Mouse (Mus musculus) olfactory bulb, adult 2 months (tissue): ENCODE results near the gene Zfp12. TPM values are rescaled to one million over a fixed set of nuclear protein-coding genes. Genes with fewer than 3 reads are reported as not detected.

Source experiments
- H3K27ac ChIP-seq: fragments of 200-500 bp; 2 replicates; pipeline ENCODE4 v1.5.1; 2012; ENCODE audit warnings: low read depth, low read length; ENCODE audit not compliant: insufficient read depth
- H3K4me1 ChIP-seq: fragments of 200-500 bp; 2 replicates; pipeline ENCODE4 v1.6.1; 2012; ENCODE audit warnings: low read length; ENCODE audit not compliant: control insufficient read depth, insufficient read depth
- H3K4me3 ChIP-seq: fragments of 200-500 bp; 2 replicates; pipeline ENCODE4 v1.5.1; 2012; ENCODE audit warnings: mild to moderate bottlenecking, low read depth, low read length, moderate library complexity; ENCODE audit not compliant: insufficient read depth
- CTCF ChIP-seq: fragments of 200-500 bp; IDR thresholded peaks from 2 replicates; pipeline ENCODE4 v1.5.1; 2012; ENCODE audit warnings: low read depth, mild to moderate bottlenecking, low read length, moderate library complexity; ENCODE audit not compliant: insufficient read depth
- POLR2A ChIP-seq: fragments of 200-500 bp; IDR thresholded peaks from 2 replicates; pipeline ENCODE4 v1.6.1; 2012; ENCODE audit warnings: mild to moderate bottlenecking, low read depth, low read length, moderate library complexity; ENCODE audit not compliant: insufficient read depth
- WGBS: fragments of 180-500 bp; shearing (Covaris S2); methylation state at CpG from one replicate; pipeline ENCODE4 v1.1.7; 2018; 5-methylcytosine and 5-hydroxymethylcytosine counted together
- polyA plus RNA-seq: library from polyadenylated mRNA; stranded (reverse); fragments of >200 nt; gene quantifications from 2 replicates; pipeline ENCODE4 v1.2.4, GENCODE M21; 2012; ENCODE audit warnings: low replicate concordance; ENCODE audit not compliant: missing spikeins, insufficient read depth, insufficient read length

Gene Zfp12
- polyA plus RNA-seq, 1 experiment = not detected

GRCm38 (mm10) chr5:143261636-143262035, 26.7 kb downstream of the Zfp12 start:
- peaks cover 19% of the 10 kb centered on the region for H3K4me1 ChIP-seq
- H3K4me3 ChIP-seq = no peak overlapping the region
- WGBS = 69% methylated on average over 8 of the region's 8 CpGs
- TF ChIP-seq CTCF (no peak), POLR2A (no peak)
- no peak overlapping the region for H3K27ac ChIP-seq

GRCm38 (mm10) chr5:143264689-143265088, 29.7 kb downstream of the Zfp12 start:
- H3K4me1 ChIP-seq = peaks cover 32% of the 10 kb centered on the region
- H3K27ac ChIP-seq = no peak overlapping the region
- no peak overlapping the region for H3K4me3 ChIP-seq
- TF ChIP-seq POLR2A (no peak), CTCF (no peak)
- 64% methylated on average over 10 of the region's 10 CpGs for WGBS

- no peak for TF ChIP-seq POLR2A
- H3K4me1 ChIP-seq = peaks cover 32% of the 10 kb centered on the region
- 39% methylated on average over 1 of the region's 1 CpGs for WGBS
- no peak overlapping the region for H3K27ac ChIP-seq
- H3K4me3 ChIP-seq = no peak overlapping the region
Observed at GRCm38 (mm10) chr5:143265409-143265808, 30.4 kb downstream of the Zfp12 start.

- TF ChIP-seq CTCF = no peak
- TF ChIP-seq POLR2A = no peak
- Histone ChIP-seq H3K4me3 (no peak overlapping the region), H3K27ac (no peak overlapping the region), H3K4me1 (peaks cover 35% of the 10 kb centered on the region)
- 88% methylated on average over 6 of the region's 6 CpGs for WGBS
Observed at GRCm38 (mm10) chr5:143266794-143267193, 31.8 kb downstream of the Zfp12 start.

GRCm38 (mm10) chr5:143268985-143269362, 34.0 kb downstream of the Zfp12 start:
- TF ChIP-seq POLR2A = no peak; the same call in 1 of the 2 replicates
- peaks cover 36% of the 10 kb centered on the region for H3K4me1 ChIP-seq
- 14% methylated on average over 8 of the region's 8 CpGs for WGBS
- no peak overlapping the region for H3K27ac ChIP-seq
- H3K4me3 ChIP-seq = peak overlapping the region; percentile 84

GRCm38 (mm10) chr5:143269363-143270150, 34.6 kb downstream of the Zfp12 start, which contains the start of gene Zfp316:
Gene Zfp316 (minus strand): TSS chr5:143270022.
- Histone ChIP-seq H3K4me3 (peak within 1 kb of the TSS; percentile 84), H3K4me1 (peaks cover 30% of the 10 kb centered on the region), H3K27ac (peak within 1 kb of the TSS; percentile 65)
- TF ChIP-seq CTCF (no peak), POLR2A (peak; percentile 95)
- under 1% methylated on average over 77 of the region's 79 CpGs for WGBS

- Histone ChIP-seq H3K4me3 (peak overlapping the region; percentile 84), H3K27ac (peak overlapping the region; percentile 30; the same call in 1 of the 2 replicates), H3K4me1 (peaks cover 25% of the 10 kb centered on the region)
- WGBS = 3% methylated on average over 12 of the region's 12 CpGs
- no peak for TF ChIP-seq CTCF
- no peak for TF ChIP-seq POLR2A
Observed at GRCm38 (mm10) chr5:143270151-143270519, 35.2 kb downstream of the Zfp12 start.

- 54% methylated on average over 6 of the region's 6 CpGs for WGBS
- no peak for TF ChIP-seq CTCF
- no peak for TF ChIP-seq POLR2A
- H3K4me3 ChIP-seq = no peak overlapping the region
- H3K4me1 ChIP-seq = peaks cover 22% of the 10 kb centered on the region
- H3K27ac ChIP-seq = no peak overlapping the region
Observed at GRCm38 (mm10) chr5:143271642-143272041, 36.7 kb downstream of the Zfp12 start.

- TF ChIP-seq CTCF (no peak), POLR2A (no peak)
- 78% methylated on average over 3 of the region's 3 CpGs for WGBS
- H3K27ac ChIP-seq = no peak overlapping the region
- H3K4me1 ChIP-seq = peaks cover 18% of the 10 kb centered on the region
- no peak overlapping the region for H3K4me3 ChIP-seq
Observed at GRCm38 (mm10) chr5:143272108-143272507, 37.1 kb downstream of the Zfp12 start.
